Mouse (Mus musculus) megakaryocyte, embryonic 14.5 days (primary cell): ENCODE data around the gene Gal3st1.

Source experiments
- FLI1 ChIP-seq: IDR thresholded peaks from 2 replicates; pipeline ENCODE4 v1.6.1; 2012; ENCODE audit warnings: low read length, inconsistent platforms, mixed read lengths
- GATA1 ChIP-seq: IDR thresholded peaks from 3 replicates; pipeline ENCODE4 v1.6.1; 2012; ENCODE audit warnings: mixed read lengths, low read length, inconsistent platforms, borderline replicate concordance

DNA sequence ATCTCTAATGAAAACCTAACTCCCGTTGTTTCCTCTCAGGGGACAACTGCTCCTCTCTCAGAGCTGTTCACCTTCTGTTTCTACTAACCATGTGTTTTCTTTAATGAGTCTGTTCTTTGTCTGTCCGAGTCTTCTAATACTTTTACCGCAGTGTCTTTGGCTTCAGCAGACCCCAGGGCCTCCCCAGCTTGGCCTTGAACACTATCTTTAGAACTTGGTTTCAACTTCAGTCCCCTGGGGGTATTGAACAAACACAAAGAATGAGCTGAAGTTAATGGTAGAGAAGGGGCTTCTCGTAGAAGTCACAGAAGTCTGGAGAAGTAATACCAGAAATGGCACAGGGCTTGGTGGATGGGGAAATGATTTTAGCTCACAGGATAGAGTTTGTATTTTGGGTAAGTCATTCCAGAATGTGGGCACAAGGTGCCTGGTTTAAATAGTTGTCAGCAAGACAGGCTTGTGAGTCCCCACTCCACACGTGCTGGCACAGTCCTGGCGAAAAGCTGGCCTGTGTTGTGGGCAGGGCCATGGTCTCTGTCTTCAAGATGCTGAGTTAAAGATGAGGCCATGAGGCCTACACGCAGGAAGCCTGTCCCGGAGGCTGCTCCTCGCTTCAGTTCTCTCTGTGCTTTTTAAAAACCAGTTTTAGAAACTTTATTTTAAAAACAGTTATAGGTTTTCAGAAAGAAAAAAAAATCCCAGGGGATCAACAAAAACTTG is 53.1 kb downstream of the Gal3st1 start:
- TF ChIP-seq GATA1 (no peak), FLI1 (no peak)
